Mouse (Mus musculus): ENCODE measurements around the gene Enthd1. TPM values are rescaled to one million over a fixed set of nuclear protein-coding genes. Genes with fewer than 3 reads are reported as not detected.
"Not testable (repeated sequence)": the region's sequence is repeated elsewhere in the genome, so short reads cannot be mapped to it uniquely, and the experiment has no call there.

The Enthd1 gene
- polyA plus RNA-seq, 1 experiment from 2014 or later = not detected

DNA sequence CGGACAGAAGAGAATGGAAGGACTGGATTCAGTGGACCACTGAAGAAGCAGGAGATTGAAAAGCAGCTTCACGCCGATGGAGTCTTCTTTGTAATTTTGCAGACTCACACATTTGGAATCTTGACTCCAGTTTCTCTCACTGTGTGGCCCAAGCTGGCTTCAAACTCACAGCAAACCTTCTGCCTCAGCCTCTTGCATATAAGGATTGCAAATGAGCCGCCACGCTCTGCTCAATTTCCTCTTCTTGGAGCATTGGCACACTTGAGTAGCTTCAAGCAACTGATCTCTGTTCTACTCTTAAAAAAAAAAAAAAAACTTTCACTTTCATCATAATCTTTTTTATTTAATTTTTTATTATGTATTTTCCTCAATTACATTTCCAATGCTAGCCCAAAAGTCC, 45.0 kb downstream of the Enthd1 start:
- 92% methylated on average over 5 of the region's 5 CpGs for WGBS
- Histone ChIP-seq H3K4me1 (peaks cover 30% of the 10 kb centered on the region), H3K4me3 (no peak overlapping the region), H3K27me3 (ENCODE audit: low read depth, poor library complexity, severe bottlenecking) (no peaks in the 10 kb centered on the region), H3K36me3 (no peaks in the 10 kb centered on the region), H3K9me3 (replicated peaks) (no peaks in the 10 kb centered on the region), H3K27ac (no peak overlapping the region)
- DNase-seq (ENCODE audit: low spot score) = no peak

DNA sequence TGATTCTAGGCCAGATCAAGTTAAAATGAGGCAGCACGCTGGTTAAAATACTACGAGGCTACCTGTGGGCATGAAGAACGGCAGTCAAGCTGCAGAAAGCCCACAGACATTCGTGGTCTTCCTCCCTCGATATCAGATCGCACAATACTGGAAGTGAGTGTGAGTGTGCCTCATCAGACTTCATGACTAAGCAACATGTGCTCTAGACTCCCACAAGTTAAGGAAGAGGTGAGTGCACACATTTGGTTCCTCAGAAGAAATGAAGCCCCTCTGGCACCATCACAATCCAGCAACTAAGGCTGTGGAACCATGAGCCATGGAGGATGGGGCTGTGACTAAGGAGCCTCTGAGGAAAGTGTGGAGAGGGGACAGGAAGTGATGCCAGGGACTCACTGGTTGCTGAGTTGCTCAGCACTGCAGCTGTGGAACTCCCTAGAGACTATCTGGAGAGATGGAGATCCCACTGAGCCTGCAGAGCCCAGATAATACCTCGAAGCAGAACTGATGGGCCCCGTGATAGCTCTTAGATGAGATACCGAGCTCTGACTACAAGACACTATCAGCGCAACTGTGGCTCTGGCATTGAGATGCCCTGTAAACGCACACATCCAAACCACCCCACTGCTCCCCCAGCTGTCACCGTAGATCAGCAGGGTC, 46.3 kb downstream of the Enthd1 start:
- 90% methylated on average over 12 of the region's 12 CpGs for WGBS
- DNase-seq (ENCODE audit: low spot score) = no peak
- Histone ChIP-seq H3K27me3 (ENCODE audit: low read depth, poor library complexity, severe bottlenecking) (no peaks in the 10 kb centered on the region), H3K4me1 (peaks cover 30% of the 10 kb centered on the region), H3K4me3 (no peak overlapping the region), H3K36me3 (no peaks in the 10 kb centered on the region), H3K27ac (peak overlapping the region; percentile 47), H3K9me3 (replicated peaks) (no peaks in the 10 kb centered on the region)

DNA sequence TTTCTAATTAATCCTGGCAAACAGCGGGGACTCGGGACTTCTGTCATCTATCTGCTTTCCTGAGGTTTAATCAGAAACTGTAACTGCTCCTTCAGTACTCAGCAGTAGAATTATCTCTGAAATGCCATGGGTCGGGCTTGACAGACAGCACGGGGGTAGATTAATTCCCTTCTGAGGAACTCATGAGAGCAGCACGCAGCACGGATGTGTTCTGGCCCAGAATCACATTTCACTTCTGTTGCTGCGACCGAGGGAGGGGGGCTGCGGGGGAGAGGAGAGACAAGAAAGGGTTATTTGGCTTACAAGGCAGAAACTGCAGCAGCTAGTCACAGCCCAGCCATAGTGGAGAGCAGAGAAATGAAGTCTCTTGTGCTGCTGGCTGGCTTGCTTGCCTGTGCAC, 47.0 kb downstream of the Enthd1 start:
- no peak for DNase-seq (ENCODE audit: low spot score)
- WGBS = 46% methylated on average over 9 of the region's 9 CpGs

DNA sequence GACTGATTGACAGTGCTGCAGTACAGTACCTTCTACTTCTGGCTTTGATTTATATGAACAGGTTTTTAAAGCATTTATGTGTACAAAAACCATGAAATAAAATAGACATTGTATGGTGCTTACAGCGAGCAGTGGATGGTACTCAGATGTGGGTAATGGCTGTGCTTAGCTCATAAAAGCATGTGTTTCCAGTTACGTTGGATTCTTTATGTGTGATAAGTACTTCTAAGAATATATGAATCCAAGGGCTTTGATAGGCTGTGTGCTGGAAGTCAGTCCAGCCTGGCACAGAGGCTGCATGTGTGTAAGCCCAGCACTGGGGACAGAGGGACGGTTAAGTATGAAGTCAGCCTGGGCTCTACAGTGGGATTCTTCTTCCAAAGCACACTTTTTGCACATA, 48.4 kb downstream of the Enthd1 start:
- Histone ChIP-seq H3K4me3 (no peak overlapping the region), H3K9me3 (replicated peaks) (no peaks in the 10 kb centered on the region), H3K27ac (no peak overlapping the region), H3K36me3 (no peaks in the 10 kb centered on the region), H3K27me3 (ENCODE audit: low read depth, poor library complexity, severe bottlenecking) (no peaks in the 10 kb centered on the region), H3K4me1 (peaks cover 23% of the 10 kb centered on the region)
- no peak for DNase-seq (ENCODE audit: low spot score)
- WGBS = 86% methylated on average over 3 of the region's 3 CpGs

More for the DNA sequence above, 47.0 kb downstream of the Enthd1 start:
- Histone ChIP-seq H3K9me3 (replicated peaks) (no peaks in the 10 kb centered on the region), H3K4me3 (no peak overlapping the region), H3K36me3 (no peaks in the 10 kb centered on the region), H3K4me1 (peaks cover 30% of the 10 kb centered on the region), H3K27me3 (ENCODE audit: low read depth, poor library complexity, severe bottlenecking) (no peaks in the 10 kb centered on the region), H3K27ac (peak overlapping the region; percentile 47)

DNA sequence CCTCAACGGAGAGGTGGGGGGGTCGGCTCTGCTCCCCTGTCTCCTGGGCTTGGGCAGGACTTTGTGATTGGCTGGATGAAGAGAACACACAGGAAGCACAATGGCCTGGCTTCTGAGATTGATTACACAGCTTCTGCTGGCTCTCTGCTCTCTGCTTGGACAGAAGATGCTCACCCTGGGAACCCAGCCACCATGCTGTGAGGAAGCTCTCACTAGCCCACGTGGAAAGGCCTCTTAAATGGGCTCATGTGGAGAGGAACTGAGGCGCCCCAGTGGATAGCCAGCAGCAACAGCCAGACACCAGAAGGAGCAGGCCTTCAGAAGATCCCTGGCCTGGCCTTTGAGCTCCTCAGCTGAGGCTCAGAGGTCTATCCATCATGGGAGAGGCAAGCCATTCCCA, 59.9 kb downstream of the Enthd1 start:
- Histone ChIP-seq H3K27me3 (ENCODE audit: low read depth, poor library complexity, severe bottlenecking) (no peaks in the 10 kb centered on the region), H3K4me3 (no peak overlapping the region), H3K36me3 (no peaks in the 10 kb centered on the region), H3K27ac (no peak overlapping the region), H3K4me1 (no peaks in the 10 kb centered on the region), H3K9me3 (replicated peaks) (no peaks in the 10 kb centered on the region)
- no peak for DNase-seq (ENCODE audit: low spot score)
- WGBS = 34% methylated on average over 4 of the region's 4 CpGs

DNA sequence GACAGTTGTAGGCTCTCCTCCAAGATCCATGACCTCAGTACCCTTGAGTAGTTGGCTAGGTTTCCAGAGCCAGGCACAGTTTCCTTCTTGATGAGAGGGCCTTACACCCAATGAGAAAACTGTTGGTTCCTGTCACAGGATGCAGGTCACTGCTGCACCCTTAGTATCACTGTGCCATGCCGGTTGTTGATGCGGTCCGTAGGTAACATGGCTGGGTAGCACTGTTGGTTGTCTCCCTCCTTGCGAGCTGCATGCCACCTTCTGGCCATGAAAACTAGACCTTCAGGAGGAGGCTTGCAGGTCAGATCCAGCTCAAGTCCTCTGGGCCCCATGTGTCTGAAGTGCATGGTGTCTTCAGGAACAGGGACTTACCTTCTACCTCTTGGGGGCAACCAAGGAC, 61.8 kb downstream of the Enthd1 start:
- H3K27me3 ChIP-seq (ENCODE audit: low read depth, poor library complexity, severe bottlenecking); H3K27ac ChIP-seq; DNase-seq (ENCODE audit: low spot score); H3K36me3 ChIP-seq; H3K4me1 ChIP-seq; H3K4me3 ChIP-seq; H3K9me3 ChIP-seq (replicated peaks): not testable (repeated sequence)
- WGBS = 93% methylated on average over 4 of the region's 4 CpGs

DNA sequence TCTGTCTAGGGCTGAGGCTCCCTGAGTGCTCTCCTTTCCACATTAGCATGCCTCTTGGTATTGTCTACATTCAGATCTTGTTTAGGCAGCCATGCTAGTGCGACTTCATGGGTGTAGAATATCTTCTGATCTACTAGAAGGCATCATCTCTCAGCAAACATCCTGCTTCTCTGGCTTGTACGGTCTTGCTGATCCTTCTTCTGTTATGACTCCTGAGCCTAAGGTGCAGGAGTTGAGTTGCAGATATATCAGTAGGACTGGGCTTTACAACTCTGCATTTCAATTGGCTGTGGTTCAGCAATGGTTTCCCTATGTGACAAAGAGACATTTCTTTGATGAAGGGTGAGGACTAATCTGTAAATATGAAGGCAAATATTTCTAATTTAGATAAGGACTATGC, 62.2 kb downstream of the Enthd1 start:
- no peak overlapping the region for H3K4me3 ChIP-seq
- H3K36me3 ChIP-seq = no peaks in the 10 kb centered on the region
- no peak for DNase-seq (ENCODE audit: low spot score)
- WGBS = 90% methylated on average over 2 of the region's 2 CpGs
- no peaks in the 10 kb centered on the region for H3K9me3 ChIP-seq (replicated peaks)
- H3K27me3 ChIP-seq (ENCODE audit: low read depth, poor library complexity, severe bottlenecking) = no peaks in the 10 kb centered on the region
- no peaks in the 10 kb centered on the region for H3K4me1 ChIP-seq
- no peak overlapping the region for H3K27ac ChIP-seq

DNA sequence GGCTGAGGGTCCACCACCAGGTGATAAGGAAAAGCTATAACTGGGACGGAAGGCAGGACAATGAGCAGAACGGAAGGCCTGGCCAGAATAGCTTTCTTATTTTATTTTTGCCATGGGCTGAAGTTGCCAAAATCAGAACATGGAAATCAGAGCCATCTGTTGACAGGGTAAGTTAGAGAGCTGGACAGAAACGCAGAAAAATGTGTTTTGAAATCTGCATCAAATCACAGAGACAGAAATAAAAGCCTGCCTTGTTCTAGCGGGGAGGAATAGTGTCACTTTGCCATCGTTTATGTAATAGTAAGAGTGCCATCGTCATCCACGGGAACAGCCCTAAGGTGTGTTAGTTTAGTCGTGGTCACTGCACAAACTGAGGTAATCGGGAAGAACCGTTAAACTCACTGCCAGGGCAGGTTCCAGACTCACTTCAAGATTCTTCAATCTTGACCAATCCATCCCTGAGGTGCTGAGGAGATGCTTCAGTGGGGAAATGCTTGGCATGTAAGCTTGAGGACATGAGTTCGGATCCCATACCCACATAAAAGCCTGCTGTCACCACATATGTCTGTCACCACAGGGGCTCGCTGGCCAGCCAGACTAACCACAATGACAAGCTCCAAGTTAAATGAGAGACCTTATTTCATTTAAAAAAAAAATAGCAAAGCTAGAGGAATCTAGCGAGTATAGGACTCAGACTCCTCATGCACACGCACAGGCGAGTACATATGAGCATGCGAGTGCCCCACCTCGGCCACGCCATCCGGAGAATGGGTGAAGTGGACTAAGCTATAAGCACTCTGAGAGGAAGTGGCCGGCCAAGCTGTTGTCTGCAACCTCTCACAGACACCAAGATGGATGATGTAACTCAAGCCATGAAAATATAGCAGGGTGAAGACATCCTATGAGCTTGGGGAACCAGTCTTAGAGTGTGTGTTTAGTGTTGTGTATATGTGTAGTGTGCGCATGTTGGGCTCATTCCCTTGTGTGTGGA, 63.6 kb downstream of the Enthd1 start:
- WGBS = 91% methylated on average over 21 of the region's 21 CpGs
- no peak overlapping the region for H3K27ac ChIP-seq
- no peak for DNase-seq (ENCODE audit: low spot score)
- no peaks in the 10 kb centered on the region for H3K27me3 ChIP-seq (ENCODE audit: low read depth, poor library complexity, severe bottlenecking)
- no peak overlapping the region for H3K4me3 ChIP-seq
- H3K36me3 ChIP-seq = no peaks in the 10 kb centered on the region
- H3K9me3 ChIP-seq (replicated peaks) = no peaks in the 10 kb centered on the region
- no peaks in the 10 kb centered on the region for H3K4me1 ChIP-seq

DNA sequence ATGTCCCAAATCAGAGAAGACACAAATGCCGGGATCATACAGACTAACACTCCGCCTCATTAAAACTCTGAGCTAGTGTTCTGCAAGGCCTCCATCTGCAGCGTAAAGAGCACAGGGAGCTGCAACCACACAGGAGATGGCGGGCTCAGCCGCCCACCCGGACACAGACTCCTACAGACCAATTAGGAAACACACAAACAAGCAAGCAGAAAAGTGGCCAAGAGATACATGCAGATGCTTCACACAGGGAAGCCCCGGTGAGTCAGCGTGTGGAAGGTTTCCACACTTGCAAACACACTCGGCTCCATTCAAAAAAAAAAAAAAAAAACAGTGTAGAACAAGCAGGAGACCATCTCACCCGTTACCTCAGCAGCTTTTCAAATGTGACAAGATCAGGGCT, 64.5 kb downstream of the Enthd1 start:
- no peaks in the 10 kb centered on the region for H3K9me3 ChIP-seq (replicated peaks)
- WGBS = 86% methylated on average over 10 of the region's 10 CpGs
- no peaks in the 10 kb centered on the region for H3K4me1 ChIP-seq
- H3K4me3 ChIP-seq = no peak overlapping the region
- H3K27me3 ChIP-seq (ENCODE audit: low read depth, poor library complexity, severe bottlenecking) = no peaks in the 10 kb centered on the region
- no peaks in the 10 kb centered on the region for H3K36me3 ChIP-seq
- H3K27ac ChIP-seq = no peak overlapping the region
- DNase-seq (ENCODE audit: low spot score) = no peak

DNA sequence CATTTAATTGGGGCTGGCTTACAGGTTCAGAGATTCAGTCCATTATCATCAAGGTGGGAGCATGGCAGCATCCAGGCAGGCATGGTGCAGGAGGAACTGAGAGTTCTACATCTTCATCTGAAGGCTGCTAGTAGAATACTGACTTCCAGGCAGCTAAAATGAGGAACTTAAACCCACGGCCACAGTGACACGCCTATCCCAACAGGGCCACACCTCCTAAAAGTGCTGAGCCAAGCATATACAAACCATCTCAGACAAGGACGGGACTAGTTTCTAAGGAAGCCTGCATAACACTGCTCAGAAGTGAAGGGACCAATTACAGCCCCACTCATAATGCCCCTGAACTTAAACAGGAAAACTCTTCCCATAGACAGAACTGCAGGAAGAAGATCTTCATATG, 67.2 kb downstream of the Enthd1 start:
- not testable (repeated sequence) for H3K9me3 ChIP-seq (replicated peaks); H3K36me3 ChIP-seq; H3K4me3 ChIP-seq; H3K27ac ChIP-seq; DNase-seq (ENCODE audit: low spot score)
- H3K4me1 ChIP-seq = peaks cover 17% of the 10 kb centered on the region
- peaks cover 13% of the 10 kb centered on the region for H3K27me3 ChIP-seq (ENCODE audit: low read depth, poor library complexity, severe bottlenecking)
- WGBS = 91% methylated on average over 3 of the region's 3 CpGs

DNA sequence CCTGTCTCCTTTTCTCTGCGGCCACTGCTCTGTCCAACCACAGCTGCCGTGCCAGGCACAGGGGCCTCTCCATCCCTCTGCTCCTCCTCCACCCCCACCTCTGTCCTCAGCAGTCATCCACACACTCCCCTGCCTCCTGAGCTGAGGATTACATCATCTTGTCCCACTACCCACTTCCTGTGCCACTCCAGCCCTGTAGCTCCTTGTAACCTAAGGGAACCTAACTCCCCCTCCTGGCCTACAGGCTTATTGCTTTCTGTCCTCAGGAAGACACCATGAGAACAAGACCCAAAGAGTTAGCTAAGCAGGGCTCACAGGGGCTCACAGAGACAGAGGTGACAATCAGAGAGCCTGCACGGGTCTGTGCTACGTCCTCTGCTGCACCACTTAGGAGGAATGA, 73.5 kb downstream of the Enthd1 start:
- Histone ChIP-seq H3K36me3 (no peaks in the 10 kb centered on the region), H3K9me3 (replicated peaks) (no peaks in the 10 kb centered on the region), H3K27me3 (ENCODE audit: low read depth, poor library complexity, severe bottlenecking) (peaks cover 13% of the 10 kb centered on the region), H3K4me3 (no peak overlapping the region), H3K4me1 (peaks cover 44% of the 10 kb centered on the region), H3K27ac (no peak overlapping the region)
- WGBS = 61% methylated on average over 4 of the region's 4 CpGs
- no peak for DNase-seq (ENCODE audit: low spot score)

DNA sequence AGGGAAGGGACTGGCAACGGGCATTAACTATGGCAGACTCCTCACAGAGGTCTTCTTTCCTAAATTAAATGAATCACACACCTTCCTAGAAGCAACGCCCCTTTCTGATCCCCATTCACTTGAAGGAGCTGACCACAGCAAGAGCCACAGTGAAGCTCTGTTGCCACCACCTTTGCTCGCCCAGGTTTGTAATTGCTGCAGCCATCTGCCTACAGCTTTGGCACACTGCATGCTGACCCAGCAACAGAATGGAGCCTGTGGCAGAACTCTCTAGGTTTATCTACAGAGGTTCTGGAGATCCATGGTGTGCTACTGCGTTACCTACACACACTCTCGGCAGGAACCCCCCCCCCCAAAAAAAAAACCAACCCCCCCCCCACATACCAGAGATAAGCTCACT, 74.8 kb downstream of the Enthd1 start:
- Histone ChIP-seq H3K27ac (no peak overlapping the region), H3K4me1 (peaks cover 53% of the 10 kb centered on the region), H3K9me3 (replicated peaks) (no peaks in the 10 kb centered on the region), H3K4me3 (no peak overlapping the region), H3K27me3 (ENCODE audit: low read depth, poor library complexity, severe bottlenecking) (peaks cover 13% of the 10 kb centered on the region), H3K36me3 (no peaks in the 10 kb centered on the region)
- no peak for DNase-seq (ENCODE audit: low spot score)
- WGBS = 73% methylated on average over 5 of the region's 5 CpGs

DNA sequence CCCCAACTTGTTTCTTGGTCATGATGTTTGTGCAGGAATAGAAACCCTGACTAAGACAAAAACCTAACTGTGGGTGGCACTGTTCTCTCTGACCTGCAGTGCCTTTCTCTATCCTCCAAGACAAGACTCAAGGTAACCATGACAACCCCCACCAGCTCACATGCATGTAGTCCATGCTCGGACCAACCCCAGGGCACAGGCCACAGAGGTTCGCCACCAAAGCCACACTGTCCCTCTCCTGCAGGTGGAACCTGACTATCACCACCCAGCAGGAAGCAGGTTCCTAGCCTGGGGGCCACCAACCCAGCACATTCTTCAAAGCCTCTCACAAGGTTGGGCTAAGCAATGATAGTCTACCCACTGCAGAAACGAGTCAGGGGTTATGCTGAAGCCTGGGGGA, 76.3 kb downstream of the Enthd1 start:
- 80% methylated on average over 3 of the region's 3 CpGs for WGBS
- Histone ChIP-seq H3K4me1 (peaks cover 49% of the 10 kb centered on the region), H3K27ac (no peak overlapping the region), H3K9me3 (replicated peaks) (no peaks in the 10 kb centered on the region), H3K4me3 (no peak overlapping the region), H3K36me3 (no peaks in the 10 kb centered on the region), H3K27me3 (ENCODE audit: low read depth, poor library complexity, severe bottlenecking) (peaks cover 3% of the 10 kb centered on the region; the same call in 1 of the 2 replicates)
- no peak for DNase-seq (ENCODE audit: low spot score)

Measured in limb, embryonic 10.5 days (tissue).